Mouse (Mus musculus): ENCODE measurements around the gene Pigv.

Pigv gene

DNA sequence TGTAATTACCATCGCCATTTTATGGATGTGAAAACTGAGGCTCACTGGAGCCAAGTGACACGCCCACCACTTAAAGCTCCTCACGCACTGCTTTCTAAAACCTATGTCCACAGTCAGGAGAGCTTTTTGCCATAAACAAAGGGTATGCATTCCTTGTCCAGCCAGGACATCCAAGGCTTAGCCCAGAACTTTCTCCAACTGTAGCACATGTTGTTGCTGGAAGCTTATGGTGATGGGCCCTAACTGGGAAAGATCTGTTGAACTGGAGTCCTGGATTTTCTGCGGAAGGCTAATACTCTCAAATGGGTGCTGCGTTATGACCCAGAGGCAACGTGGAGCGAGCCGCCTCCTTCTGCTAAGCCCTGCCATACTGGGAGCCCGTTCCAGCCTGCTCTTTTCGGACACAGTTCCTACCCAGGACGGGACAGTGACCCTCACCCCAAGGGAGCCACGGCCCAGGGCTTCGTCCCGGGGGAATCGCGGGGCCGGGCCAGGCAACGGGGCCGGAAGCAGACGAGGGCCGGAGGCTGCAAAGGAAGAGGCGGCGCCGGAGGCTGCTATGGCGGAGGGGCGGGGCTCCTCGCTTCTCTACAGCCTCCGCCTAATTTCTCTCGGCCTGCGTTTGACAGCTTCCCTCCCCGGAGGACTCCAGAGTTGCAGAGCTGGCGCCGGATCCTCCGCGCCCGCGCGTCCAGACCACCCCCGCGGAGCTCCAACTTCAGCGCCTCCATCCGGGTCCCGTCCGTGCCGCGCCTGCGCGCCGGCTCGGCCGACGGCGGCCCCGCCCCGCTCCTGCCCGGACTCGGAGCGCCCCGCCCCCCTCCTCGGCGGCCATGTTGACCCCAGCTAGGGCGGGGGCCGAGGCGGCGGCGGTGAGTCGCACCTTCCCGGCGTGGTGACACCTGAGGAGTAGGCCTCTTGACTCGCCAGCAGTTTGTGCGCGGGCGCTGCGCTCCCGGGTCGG, at the start of gene Pigv:
Gene Pigv (minus strand): TSS at position 767 of the 964 bp plus-strand sequence.
- DNase-seq (ENCODE audit: low spot score in 2 of 2) = peak; percentile 89 to 92

DNA sequence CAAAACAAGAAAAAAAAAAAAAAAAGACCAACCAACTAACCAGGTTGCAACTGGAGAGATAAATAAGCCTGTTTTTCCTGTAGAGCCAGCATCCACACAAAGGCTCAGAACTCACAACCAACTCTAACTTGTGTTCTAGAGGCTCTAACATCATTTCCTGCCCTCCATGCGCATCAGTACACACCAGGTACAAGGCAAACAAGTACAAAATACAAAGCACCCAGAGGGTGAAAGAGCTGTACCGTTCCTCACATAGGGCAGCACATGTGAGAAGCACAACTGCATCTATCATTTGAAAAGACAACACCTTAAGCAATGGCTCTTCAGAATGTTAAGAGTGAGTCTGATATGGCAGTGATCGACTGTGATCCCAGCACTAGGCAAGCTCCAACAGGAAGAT, 47.3 kb upstream of the Pigv start:
- DNase-seq (ENCODE audit: low spot score in 2 of 2) = no peak

DNA sequence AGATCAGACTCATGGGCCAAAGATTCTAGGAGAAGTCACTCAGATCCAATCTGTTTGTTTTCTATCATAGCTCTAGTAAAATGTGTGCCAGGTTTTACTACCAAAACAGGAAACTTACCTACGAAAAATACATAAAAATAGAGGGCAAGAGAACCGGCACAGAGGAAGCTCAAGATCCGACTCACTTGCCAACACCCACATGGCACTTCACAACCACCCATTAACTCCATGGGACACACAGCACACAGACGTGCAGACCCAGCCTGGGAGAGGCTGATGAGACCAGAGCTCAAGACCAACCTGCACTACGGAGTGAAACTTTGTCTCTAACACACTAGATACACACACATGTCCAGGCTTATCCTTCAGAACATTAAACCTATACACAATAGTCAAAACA, 40.3 kb upstream of the Pigv start:
- no peak for DNase-seq (ENCODE audit: low spot score in 2 of 2)

DNA sequence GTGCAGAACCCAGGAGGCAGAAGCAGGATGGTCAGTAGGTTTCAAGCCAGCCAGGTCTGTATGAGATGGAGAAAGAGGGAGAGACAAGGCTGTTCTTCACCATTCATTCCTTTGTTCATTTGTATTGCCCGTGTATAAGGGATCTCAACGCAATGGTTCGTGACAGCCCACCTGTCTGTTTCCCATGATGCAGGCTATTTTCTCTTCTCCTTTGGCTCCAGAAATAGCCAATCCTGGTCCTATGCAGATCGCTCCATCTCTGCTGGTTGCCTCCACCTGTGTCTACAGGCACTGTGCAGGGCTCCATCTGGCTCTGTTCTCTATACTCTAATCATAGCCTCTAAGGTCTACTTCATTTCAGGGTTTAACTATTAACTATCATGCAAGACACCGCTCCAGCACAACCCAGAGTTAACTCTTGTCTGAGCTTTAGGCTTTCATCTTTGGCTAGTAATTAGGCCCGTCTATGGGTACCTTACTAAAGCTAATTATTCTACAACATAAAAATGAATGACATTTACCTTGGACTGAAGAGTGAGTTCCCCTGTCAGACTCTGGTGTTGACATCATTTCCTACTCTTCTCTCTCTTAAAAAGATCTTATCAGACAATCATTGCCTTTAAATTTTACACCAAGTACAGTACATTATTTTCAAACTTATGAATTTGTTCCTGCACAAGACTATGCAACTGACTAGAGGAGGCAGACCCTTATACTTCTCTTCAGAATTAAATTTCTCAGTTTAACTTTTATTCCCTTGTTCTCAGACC, 39.0 kb upstream of the Pigv start:
- no peak for DNase-seq (ENCODE audit: low spot score in 2 of 2)

DNA sequence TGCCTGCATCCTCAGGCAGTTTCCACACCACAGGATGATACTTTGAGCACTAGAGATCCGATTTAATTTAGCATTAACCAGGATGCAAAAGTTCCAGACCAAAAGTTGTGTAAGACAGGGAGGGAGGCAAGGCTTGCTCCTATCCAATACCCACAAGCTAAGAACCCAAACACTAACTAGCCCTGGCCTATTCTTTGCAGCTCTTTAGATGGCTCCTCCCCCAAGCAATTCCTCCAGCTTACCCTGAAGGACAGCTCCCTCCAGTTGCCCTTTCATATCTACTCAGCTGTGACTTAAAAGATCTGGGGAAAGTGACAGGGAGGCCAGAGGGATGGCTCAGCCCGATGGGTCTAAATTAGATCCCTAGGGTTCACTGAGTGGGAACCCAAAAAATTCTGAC, 36.9 kb upstream of the Pigv start:
- DNase-seq (ENCODE audit: low spot score in 2 of 2) = no peak

DNA sequence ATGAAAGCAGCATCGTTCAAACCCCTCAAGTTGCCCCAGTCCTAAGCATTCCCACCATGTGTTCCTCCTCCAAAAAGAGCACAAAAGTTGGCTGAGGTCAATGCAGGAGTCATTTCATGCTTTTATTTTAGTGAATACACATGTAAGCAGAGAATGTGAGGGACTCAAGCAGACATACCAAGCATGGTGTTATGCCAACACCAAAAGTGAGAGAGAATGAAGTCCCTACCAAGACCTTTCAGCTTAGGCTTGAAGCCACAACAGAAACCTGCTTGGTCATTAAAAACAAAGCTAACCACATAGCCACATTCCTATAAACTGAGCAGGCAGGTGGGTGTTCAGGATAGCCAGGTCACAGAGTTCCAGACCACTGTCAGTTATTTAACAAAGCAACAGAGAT, 35.0 kb upstream of the Pigv start:
- DNase-seq (ENCODE audit: low spot score in 2 of 2) = no peak

DNA sequence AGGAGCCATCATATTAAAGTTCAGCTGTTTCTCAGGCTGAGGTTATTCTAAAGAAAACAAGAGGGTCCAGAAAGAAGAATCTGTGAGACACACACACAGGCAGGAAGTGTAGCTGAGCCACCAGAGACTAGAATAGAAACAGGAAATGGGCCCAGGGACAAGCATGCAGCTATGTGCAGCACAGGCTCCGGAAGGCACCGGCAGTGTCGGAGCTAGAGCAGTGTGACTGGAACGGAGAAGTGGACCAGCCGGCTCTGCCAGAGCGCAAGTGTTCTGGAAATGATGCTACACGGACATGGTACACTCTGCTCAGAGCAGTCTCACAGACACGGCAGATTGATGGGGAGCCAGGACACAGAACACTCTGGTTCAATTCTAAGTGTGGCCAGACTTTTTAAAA, 34.5 kb upstream of the Pigv start:
- DNase-seq (ENCODE audit: low spot score in 2 of 2) = no peak

DNA sequence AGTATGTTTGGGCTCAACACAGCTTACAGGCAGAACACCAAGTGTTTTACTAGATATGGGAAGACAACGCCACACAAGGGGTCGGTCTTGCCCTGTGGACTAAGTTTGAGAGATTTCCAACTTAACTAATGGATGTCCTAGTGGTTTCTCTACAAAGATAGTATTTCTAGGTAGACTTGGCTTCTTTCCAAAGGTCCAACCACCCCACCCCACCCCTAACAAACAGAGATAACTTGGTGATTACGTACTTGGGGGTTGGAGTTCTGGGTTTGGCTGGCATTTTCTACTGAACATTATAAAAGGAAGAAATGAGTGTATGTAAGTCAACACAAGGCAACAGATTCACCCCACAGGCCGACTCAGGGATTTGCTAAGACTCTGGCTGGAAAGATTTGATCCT, 32.6 kb upstream of the Pigv start:
- DNase-seq (ENCODE audit: low spot score in 2 of 2) = no peak

DNA sequence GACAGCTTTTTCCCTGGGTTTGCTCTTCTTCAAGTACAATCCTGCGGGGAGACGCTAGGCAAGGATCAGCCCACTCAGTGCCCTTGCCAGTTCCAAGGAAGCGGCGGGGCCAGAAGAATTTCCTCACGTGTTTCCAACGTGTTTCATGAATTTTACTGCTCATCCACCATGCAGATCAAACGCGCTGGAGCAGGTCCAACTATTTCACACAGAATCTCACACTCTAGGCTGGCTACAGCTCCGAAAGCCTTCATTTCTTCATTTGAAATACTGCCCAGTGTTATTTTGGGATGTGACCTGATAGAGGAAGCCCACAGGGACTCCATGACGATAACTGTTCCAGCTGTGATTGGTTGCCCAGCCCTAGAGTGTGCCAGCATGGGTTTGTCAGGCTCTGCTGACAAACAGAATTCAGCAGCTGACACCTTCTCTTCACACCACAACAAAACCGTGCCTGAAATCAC, 28.5 kb upstream of the Pigv start:
- peak in 1 of 2 experiments; percentile 28 for DNase-seq (ENCODE audit: low spot score in 2 of 2)

DNA sequence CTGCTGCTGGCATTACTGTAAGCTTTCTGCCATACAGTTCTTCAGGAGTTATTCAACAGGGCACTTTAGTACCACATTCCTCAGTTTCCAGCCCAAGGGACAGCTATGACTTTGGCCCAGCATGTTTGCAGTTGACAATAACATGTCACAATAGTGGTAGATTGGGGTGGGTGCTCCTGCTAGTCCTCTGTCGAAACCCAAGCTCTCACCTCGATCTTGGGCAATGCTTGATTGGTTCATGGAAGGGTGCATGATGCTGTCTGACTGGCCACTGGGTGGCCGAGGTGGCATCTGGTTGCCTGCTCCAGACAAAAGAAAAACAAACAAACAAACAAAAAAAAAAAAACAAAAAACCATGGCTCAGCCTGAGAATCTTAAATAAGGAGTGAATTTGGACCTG, 22.9 kb upstream of the Pigv start:
- DNase-seq (ENCODE audit: low spot score in 2 of 2) = no peak

DNA sequence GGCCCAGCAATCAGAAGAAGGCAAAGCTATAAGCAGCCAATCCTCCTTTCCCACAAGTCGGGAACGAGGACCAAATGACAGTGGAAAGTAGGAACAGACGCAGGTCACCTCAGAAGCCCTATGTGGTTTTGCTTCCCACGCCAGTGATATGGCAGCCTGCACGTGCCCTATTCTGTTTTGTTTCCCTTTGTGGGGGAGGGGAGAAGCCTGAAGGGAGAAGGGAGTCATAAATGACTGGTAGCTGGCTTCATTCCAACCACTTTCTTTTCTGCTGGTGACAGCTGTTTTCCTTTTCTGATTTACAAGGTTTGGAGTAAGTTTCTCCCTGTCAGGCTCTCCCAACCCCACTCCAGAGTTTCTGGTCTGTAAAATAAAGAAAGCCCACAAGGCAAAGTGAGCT, 17.8 kb upstream of the Pigv start:
- DNase-seq (ENCODE audit: low spot score in 2 of 2) = no peak

DNA sequence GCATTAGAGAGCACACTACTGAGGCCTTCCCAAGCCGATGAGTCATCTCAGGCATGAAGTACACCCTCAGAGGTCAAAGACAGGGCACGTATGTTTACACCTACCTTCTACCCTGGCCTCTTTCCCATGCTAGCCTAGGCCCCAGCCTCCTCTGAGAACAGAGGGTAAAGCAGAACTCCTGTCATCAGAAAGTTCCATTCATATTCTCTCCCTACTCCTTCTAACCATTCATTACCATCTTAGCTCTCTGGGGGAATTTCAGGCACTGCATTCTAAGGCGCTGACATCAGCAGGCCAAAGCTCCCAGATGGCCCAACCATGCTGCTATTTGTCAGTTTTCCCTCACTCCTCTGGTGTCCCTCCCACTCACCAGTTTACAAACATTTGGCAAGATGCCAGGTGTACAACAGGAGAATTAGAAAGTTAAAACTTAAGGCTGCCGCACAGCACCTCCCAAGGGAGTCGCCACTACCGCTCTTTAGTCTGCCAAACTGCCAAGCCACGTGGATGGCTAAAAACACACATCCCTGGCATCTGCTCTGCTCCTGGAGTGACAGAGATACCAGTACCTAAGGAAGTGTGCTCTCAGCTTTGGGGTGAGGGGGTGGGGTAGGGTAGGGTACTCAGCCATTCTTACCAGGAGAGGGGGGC, 16.1 kb upstream of the Pigv start:
- no peak for DNase-seq (ENCODE audit: low spot score in 2 of 2)

DNA sequence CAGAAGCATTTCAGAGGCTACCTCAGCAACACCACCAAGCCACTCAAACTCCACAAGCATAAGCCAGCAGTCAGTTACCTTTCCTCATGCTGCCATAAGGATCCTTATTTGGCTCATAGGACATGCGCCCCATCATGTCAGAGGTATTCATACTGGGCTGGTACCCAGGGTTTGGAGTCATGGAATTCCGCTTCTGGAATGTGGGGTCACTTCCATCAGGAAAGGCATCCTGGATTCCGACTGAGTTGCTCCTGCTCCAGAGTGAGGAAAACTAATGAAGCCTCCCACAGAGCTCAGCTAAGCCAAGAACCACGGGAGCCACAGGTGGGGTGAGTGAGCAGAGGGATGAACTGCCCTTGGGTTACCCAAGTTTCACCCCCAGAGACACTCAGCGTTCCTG, 14.7 kb upstream of the Pigv start:
- DNase-seq (ENCODE audit: low spot score in 2 of 2) = no peak

DNA sequence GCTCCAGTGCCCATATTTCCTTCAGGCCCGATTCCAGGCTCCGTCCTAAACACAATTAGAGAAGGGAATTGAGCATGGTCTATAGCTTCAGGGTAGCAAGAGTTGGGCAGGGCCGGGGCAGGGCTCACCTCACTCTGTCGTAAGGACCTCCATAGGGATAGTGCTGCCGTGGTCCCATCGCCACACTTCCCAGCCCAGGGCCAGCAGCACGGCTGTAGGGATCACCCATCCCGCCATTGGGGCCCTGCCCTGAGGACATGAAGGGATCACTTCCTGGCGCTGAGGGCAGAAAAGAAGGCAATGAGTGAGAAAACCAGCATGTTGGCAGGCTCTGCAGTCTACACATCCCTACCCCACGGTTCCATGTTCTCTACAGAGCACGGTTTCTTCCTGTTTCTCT, 14.1 kb upstream of the Pigv start:
- DNase-seq (ENCODE audit: low spot score in 2 of 2) = no peak

DNA sequence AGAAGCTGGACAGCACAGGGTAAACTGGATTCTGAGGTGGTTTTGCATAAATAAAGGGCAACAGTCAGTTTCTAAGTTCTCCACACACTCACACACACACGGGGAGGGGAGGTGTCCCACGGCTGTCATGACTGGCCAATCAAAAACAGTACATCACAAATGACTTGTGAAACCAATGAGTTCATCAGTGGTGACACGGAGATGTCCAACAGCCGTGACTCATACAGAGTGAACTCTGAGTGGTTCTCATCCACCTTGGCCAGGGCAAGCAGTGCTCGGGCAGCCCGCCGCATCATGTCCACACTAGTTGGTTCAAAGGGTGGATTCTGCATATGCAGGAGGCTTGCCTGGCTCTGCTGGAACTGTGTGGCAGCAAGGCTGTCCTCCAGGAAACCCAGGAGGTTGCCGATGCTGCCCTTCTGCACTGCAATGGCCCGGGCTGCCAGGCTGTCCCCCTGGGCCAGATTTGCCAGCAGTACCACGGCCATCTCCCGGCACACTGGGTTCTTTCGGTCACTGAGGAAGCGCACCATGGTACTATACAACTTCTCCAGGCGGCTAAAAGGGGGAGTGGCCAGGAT, 7.8 kb upstream of the Pigv start:
- no peak for DNase-seq (ENCODE audit: low spot score in 2 of 2)

DNA sequence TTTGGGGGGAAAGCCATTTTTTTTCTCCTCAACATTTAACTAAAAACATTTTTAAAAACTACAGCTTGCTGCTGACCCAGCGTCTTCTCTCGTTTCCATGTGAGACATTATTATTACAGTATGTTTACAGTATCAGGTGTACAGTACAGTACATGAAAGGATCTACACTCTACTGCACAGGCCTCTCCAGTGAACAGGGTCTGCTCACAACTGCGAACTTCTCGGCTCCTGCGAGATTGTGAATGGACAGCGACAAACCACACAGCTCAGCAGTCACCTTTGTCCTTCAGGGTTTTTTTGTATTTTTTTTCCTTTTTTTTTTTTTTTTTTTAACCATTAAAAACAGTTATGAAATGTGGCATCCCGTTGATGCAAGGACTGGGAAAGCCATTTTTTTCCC, 7.2 kb upstream of the Pigv start:
- DNase-seq (ENCODE audit: low spot score in 2 of 2) = no peak

DNA sequence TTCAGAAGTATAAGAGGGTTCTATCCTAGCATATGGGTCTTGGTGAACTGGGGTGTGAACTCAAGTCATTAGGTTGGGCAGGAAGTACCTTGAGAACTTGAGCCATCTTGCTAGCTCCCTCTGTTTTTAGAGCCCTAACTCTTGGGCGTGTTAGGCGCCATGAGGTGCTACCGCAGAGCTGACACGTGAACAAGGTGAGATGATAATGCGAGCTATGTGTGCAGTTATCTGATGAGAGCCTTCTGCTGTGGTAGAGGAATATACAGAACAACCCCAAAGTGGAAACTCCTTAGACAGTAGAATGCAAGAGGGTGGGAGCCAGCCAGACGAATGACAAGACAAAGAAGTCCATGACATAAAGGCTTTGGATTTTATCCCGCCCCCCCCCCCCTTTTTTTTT, 4.8 kb upstream of the Pigv start:
- no peak for DNase-seq (ENCODE audit: low spot score in 2 of 2)

DNA sequence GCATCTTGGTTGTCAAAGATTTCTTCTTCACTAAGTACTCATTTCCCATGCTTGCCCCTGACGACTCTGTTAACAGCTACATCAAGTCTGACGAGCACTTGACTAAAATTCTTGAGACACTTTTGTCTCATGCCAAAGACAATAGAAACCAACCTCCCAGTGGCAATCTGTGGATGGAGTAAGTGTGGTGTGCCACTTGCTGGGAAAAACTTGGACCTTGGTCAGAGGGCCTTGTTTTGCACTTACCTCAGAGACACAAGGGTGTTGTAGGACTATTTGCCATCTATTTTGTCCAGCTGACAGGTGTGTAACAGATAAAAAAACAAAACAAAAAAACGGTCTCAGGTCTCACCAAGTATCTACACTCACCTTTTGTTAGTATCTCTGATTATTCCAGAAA, 3.7 kb upstream of the Pigv start:
- DNase-seq (ENCODE audit: low spot score in 2 of 2) = no peak

DNA sequence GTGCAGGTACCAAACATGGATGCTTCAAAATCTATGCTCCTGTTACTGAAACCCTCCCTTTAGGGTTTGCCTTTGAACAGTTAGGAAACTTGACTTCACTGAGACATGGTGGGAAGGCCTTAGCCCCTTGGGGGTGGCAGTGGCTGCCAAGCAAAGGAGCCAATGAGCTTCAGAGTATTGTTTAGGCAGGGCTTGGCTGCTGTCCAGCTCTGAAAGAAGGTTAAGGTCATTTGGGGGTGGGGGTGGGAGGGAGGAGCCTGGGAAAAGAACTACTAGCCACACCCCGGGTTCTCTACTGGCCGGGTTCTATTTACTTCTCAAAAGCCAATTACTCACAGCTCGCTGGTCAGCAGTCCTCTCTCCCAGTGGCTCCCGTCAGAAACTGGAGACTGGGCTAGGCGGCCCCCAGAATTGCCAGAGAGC, 3.2 kb upstream of the Pigv start:
- no peak for DNase-seq (ENCODE audit: low spot score in 2 of 2)

DNA sequence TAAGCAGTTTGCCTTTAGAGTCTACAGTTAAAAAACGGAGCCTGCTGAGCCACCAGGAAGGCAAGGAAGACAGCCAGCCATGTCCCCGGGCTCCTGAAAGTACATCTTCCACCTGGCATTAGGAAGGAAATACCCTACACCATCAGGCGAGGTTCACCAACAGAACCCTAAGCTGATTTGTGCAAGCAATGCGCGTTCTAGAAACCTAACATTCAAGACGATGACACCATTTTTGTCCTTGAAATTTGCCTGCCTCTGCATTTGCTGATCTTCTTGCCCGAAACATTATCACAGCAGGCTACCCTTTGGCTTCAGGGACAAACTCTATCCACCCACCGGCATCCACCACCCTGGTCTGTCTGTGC, 1.9 kb upstream of the Pigv start:
- DNase-seq (ENCODE audit: low spot score in 2 of 2) = no peak

DNA sequence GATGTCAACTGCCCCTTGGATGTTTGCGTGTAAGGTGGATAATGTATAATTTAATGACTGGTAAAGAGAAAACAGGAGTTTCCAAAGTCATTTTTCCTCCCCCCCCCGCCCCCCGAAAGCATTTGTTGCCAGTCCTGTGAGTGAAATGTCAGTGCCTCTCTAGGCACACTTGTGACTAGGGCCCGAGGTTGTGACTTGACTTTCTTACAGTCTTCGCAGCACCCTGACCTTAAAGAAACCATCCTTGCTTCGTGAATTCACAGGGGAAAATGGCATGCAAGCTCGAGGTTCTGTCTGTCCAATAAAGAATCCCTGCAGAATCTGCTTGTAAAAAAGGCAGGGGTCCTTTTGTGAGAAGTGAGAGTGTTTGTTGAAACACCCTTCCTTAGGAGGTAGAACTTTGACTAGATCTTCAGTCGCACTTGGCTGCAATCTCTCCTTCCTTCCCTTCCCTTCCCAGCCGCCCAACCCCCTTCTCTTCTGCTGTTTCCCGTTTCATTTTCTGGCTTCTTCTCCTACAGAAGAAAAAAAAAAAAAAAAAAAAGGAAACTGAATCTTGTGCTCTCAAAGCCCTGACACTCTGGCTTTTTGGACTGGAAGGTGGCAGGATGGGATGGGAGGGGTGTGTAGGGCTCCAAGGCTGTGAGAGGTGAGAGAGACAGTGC, 1.4 kb upstream of the Pigv start:
- DNase-seq (ENCODE audit: low spot score in 2 of 2) = no peak
